Mouse (Mus musculus) cortical plate, adult 2 months (tissue): ENCODE measurements around the gene Pik3cd. TPM values are rescaled to one million over a fixed set of nuclear protein-coding genes. Genes with fewer than 3 reads are reported as not detected.
"Not testable (repeated sequence)": the region's sequence is repeated elsewhere in the genome, so short reads cannot be mapped to it uniquely, and the experiment has no call there.

ENCODE experiments used
- H3K27ac ChIP-seq: fragments of 200-500 bp; 2 replicates; pipeline ENCODE4 v1.5.1; 2012; ENCODE audit warnings: low read length, control low read depth, inconsistent platforms; ENCODE audit not compliant: insufficient read depth
- H3K4me1 ChIP-seq: fragments of 200-500 bp; 2 replicates; pipeline ENCODE4 v1.6.1; 2011; ENCODE audit warnings: low read length; ENCODE audit not compliant: control insufficient read depth, insufficient read depth
- H3K4me3 ChIP-seq: fragments of 200-500 bp; 2 replicates; pipeline ENCODE4 v1.5.1; 2011; ENCODE audit warnings: mild to moderate bottlenecking, low read length, control low read depth; ENCODE audit not compliant: insufficient read depth
- CTCF ChIP-seq: fragments of 200-500 bp; IDR thresholded peaks from 2 replicates; pipeline ENCODE4 v1.5.1; 2011; ENCODE audit warnings: mild to moderate bottlenecking, control low read depth, low read length; ENCODE audit not compliant: insufficient read depth; ENCODE audit errors: extremely low read depth
- POLR2A ChIP-seq: fragments of 200-500 bp; IDR thresholded peaks from 2 replicates; pipeline ENCODE4 v1.6.1; 2011; ENCODE audit warnings: mild to moderate bottlenecking, low read length, control low read depth; ENCODE audit not compliant: insufficient read depth; ENCODE audit errors: extremely low read depth
- polyA plus RNA-seq: library from polyadenylated mRNA; depleted of rRNA; stranded (reverse); fragments of >200 nt; gene quantifications from 2 replicates; pipeline ENCODE4 v1.2.3, GENCODE M21; 2012

Pik3cd gene
- polyA plus RNA-seq, 1 experiment = 13.2 TPM

DNA sequence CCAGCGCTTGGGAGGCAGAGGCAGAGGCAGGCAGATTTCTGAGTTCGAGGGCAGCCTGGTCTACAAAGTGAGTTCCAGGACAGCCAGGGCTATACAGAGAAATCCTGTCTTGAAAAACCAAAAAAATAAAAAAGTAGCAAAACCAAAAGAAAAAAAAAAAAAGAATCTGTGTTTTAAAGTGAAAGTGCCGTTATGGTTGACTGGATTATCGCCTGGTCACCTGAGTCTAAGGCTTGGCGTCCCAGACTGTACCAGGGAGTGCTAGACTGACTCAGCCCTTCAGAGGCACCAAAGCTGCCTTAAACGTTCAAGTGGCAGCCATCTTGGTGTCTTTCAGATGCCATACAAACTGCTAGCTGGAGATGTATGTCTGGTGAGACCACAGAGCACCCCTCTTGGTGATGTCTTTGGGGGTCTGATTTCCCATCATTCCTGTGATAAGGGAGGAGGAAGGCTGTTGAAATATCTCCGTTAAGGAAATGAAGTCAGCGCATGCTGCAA, 66.4 kb downstream of the Pik3cd start:
- Histone ChIP-seq H3K4me3 (no peak overlapping the region), H3K4me1 (peaks cover 5% of the 10 kb centered on the region; the same call in 1 of the 2 replicates), H3K27ac (no peak overlapping the region)
- TF ChIP-seq POLR2A (no peak), CTCF (no peak)

DNA sequence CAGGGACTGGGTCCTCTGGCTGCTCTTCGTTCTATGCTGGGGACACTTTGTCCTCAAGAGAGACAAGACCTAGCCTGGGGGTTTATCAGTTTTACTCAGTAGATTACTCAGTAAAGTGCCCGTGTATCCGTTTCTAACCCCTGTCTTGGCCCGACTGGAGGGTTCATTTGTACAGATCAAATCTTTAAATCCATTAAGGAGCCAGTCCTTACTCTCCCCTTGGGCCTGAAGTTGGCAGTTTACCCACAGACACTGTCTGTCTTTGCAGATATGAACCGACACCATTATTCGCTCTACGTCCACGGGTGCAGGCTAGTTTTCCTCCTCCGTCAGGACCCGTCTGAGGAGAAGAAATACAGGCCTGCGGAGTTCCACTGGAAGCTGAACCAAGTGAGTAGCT, 67.4 kb downstream of the Pik3cd start:
- H3K4me1 ChIP-seq = peaks cover 5% of the 10 kb centered on the region; the same call in 1 of the 2 replicates
- TF ChIP-seq CTCF (no peak), POLR2A (no peak)
- H3K4me3 ChIP-seq = no peak overlapping the region
- H3K27ac ChIP-seq = no peak overlapping the region

DNA sequence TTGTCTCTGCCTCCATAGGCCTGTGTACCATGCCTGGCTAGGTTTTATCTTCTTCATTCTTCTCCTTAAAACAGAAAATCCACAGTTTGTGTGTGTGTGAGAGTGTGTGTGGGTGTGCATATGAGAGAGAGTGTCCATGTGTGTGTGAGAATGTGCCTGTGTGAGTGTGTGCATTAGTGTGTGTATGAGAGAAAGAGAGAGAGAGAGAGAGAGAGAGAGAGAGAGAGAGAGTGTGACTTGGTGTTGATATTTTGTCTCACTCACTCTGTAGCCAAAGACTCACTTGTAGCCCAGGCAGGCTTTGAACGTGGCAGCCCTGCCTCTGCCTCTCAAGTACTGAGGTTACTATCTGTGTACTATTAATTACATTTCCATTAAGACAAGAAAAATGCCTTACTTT, 68.2 kb downstream of the Pik3cd start:
- Histone ChIP-seq H3K4me1 (peaks cover 5% of the 10 kb centered on the region; the same call in 1 of the 2 replicates), H3K4me3 (no peak overlapping the region), H3K27ac (no peak overlapping the region)
- TF ChIP-seq CTCF = no peak
- TF ChIP-seq POLR2A = no peak

- Histone ChIP-seq H3K27ac (no peak overlapping the region), H3K4me3 (no peak overlapping the region), H3K4me1 (peaks cover 5% of the 10 kb centered on the region; the same call in 1 of the 2 replicates)
- TF ChIP-seq CTCF = no peak
- TF ChIP-seq POLR2A = no peak
These were observed 69.6 kb downstream of the Pik3cd start for GRCm38 (mm10) chr4:149632670-149633307.

- peaks cover 13% of the 10 kb centered on the region for H3K4me1 ChIP-seq
- no peak overlapping the region for H3K27ac ChIP-seq
- H3K4me3 ChIP-seq = no peak overlapping the region
- no peak for TF ChIP-seq CTCF
- TF ChIP-seq POLR2A = no peak
These were observed 73.6 kb downstream of the Pik3cd start for GRCm38 (mm10) chr4:149628810-149629209.

- no peak overlapping the region for H3K4me3 ChIP-seq
- TF ChIP-seq CTCF = peak; percentile 66
- no peak for TF ChIP-seq POLR2A
- H3K4me1 ChIP-seq = peaks cover 15% of the 10 kb centered on the region
- H3K27ac ChIP-seq = no peak overlapping the region
These were observed 74.0 kb downstream of the Pik3cd start for GRCm38 (mm10) chr4:149628372-149628771.

GRCm38 (mm10) chr4:149626809-149627208, 75.6 kb downstream of the Pik3cd start:
- H3K27ac ChIP-seq = no peak overlapping the region
- TF ChIP-seq CTCF = no peak
- no peak for TF ChIP-seq POLR2A
- H3K4me1 ChIP-seq = peaks cover 14% of the 10 kb centered on the region
- H3K4me3 ChIP-seq = no peak overlapping the region

DNA sequence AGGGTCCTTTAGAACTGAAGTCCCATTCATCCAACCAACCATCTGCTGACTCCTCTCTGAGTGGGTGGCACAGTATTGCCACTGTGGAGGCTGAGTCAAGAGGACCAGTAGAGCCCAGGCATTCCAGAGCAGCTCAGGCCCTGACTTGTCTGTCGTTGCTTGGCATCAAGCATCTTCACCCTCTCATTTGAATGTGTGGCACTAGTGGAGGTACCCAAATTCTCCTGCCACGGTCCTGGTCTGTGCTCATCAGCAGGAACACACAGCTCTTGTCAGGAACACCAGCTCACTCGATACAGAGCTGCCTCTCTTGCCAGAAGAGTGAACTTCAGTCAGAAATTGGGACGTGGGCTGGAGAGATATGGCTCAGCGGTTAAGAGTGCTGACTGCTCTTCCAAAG, 78.7 kb downstream of the Pik3cd start:
- H3K27ac ChIP-seq = no peak overlapping the region
- no peak overlapping the region for H3K4me3 ChIP-seq

DNA sequence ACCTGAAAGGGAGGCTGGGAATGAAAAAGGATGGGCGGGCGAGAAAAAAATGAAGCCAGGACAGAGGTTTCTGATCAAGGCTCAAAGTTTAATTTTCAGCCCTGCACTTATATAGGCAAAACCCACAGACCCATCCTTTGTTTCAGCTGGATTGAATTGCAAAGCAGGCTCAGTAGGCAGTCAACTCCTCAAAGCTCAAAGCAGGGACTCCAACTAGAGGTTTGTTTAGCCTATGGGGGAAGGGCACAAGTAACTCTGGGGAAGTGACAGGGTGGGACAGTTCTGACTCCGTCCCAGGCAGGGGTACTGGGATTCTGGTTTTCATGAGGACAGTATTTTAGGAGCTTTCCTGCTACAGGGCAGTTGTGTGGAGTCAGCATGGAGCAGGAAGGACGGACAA, 81.1 kb downstream of the Pik3cd start:
- no peak for TF ChIP-seq POLR2A
- TF ChIP-seq CTCF = no peak
- Histone ChIP-seq H3K4me3 (no peak overlapping the region), H3K4me1 (peaks cover 10% of the 10 kb centered on the region), H3K27ac (no peak overlapping the region)

More for the DNA sequence above, 78.7 kb downstream of the Pik3cd start:
- H3K4me1 ChIP-seq = peaks cover 12% of the 10 kb centered on the region
- no peak for TF ChIP-seq CTCF
- TF ChIP-seq POLR2A = no peak

DNA sequence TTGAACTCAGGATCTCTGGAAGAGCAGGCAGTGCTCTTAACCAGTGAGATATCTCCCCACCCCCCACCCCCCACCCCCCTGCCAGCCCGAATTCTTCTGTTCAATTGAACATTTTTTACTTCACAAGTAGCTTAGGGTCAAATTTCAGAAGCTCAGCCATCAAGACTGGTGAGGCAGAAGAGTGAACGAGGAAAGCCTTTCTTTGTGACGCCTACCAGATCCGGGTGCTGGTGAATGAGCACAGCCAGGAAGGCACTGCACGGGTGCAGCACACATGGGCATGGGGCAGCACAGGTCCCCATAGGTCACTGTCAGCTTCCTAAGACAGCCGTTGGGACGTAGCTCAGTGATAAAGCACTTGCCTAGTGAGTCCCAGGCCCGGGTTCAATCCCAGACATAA, 82.4 kb downstream of the Pik3cd start:
- Histone ChIP-seq H3K4me3 (no peak overlapping the region), H3K4me1 (peaks cover 8% of the 10 kb centered on the region), H3K27ac (no peak overlapping the region)
- TF ChIP-seq CTCF (no peak), POLR2A (no peak)

- not testable (repeated sequence) for H3K4me3 ChIP-seq, H3K4me1 ChIP-seq, H3K27ac ChIP-seq
These were observed 85.4 kb downstream of the Pik3cd start for GRCm38 (mm10) chr4:149616999-149617398.
